Mouse (Mus musculus): Measurements from ENCODE around the gene Spock2.
"Not testable (repeated sequence)": the region's sequence is repeated elsewhere in the genome, so short reads cannot be mapped to it uniquely, and the experiment has no call there.

Spock2 gene

GRCm38 (mm10) chr10:60108321-60109111 lies 2.5 kb downstream of the Spock2 start:
- peak; percentile 69 to 86 for DNase-seq

- peak; percentile 48 to 68 for DNase-seq
Measured at GRCm38 (mm10) chr10:60109336-60109735, 3.3 kb downstream of the Spock2 start.

GRCm38 (mm10) chr10:60109989-60110388 lies 4.0 kb downstream of the Spock2 start:
- DNase-seq, result peak; percentile 30 to 46

- DNase-seq, result peak; percentile 28 to 34
Measured at GRCm38 (mm10) chr10:60110908-60111475, 5.0 kb downstream of the Spock2 start.

- DNase-seq, result peak in 1 of 2 experiments; percentile 24
Measured at GRCm38 (mm10) chr10:60113965-60114690, 8.1 kb downstream of the Spock2 start.

GRCm38 (mm10) chr10:60115345-60116185 lies 9.5 kb downstream of the Spock2 start:
- peak; percentile 83 to 86 for DNase-seq

- DNase-seq, result peak in 1 of 2 experiments; percentile 31
Measured at GRCm38 (mm10) chr10:60116997-60117396, 11.0 kb downstream of the Spock2 start.

GRCm38 (mm10) chr10:60118464-60118863 lies 12.4 kb downstream of the Spock2 start:
- DNase-seq, result peak in 1 of 2 experiments; percentile 19

- no peak for DNase-seq
Measured at GRCm38 (mm10) chr10:60120630-60121029, 14.6 kb downstream of the Spock2 start.

GRCm38 (mm10) chr10:60124078-60124477 lies 18.1 kb downstream of the Spock2 start:
- DNase-seq, result peak; percentile 54 to 70

- no peak for DNase-seq
Measured at GRCm38 (mm10) chr10:60125529-60126327, 19.7 kb downstream of the Spock2 start.

GRCm38 (mm10) chr10:60128287-60128686 lies 22.3 kb downstream of the Spock2 start:
- DNase-seq, result no peak

GRCm38 (mm10) chr10:60130504-60130903 lies 24.5 kb downstream of the Spock2 start:
- DNase-seq, result no peak

- DNase-seq, result no peak
Measured at GRCm38 (mm10) chr10:60133501-60133900, 27.5 kb downstream of the Spock2 start.

GRCm38 (mm10) chr10:60134201-60134600 lies 28.2 kb downstream of the Spock2 start:
- DNase-seq, result no peak

GRCm38 (mm10) chr10:60136010-60136409 lies 30.0 kb downstream of the Spock2 start:
- DNase-seq, result not testable (repeated sequence)

GRCm38 (mm10) chr10:60136935-60137334 lies 30.9 kb downstream of the Spock2 start:
- no peak for DNase-seq

GRCm38 (mm10) chr10:60138680-60139079 lies 32.7 kb downstream of the Spock2 start:
- no peak for DNase-seq

GRCm38 (mm10) chr10:60140751-60141150 lies 34.7 kb downstream of the Spock2 start:
- DNase-seq, result no peak

GRCm38 (mm10) chr10:60141656-60142160 lies 35.7 kb downstream of the Spock2 start:
- DNase-seq, result no peak

- not testable (repeated sequence) for DNase-seq
Measured at GRCm38 (mm10) chr10:60147510-60148047, 41.6 kb downstream of the Spock2 start.

Data from cerebellum, postnatal 14 days (tissue).